Mouse (Mus musculus): ENCODE results near the gene Cwc22.

- no peak for TF ChIP-seq CTCF (IDR thresholded peaks at IDR 0.05)
- no peak for TF ChIP-seq EP300 (IDR thresholded peaks at IDR 0.05)
Measured at GRCm38 (mm10) chr2:77920621-77921020, 25.6 kb downstream of the Cwc22 start.

Measured in lung, postnatal 0 days (tissue).